In the genomic region with DNA sequence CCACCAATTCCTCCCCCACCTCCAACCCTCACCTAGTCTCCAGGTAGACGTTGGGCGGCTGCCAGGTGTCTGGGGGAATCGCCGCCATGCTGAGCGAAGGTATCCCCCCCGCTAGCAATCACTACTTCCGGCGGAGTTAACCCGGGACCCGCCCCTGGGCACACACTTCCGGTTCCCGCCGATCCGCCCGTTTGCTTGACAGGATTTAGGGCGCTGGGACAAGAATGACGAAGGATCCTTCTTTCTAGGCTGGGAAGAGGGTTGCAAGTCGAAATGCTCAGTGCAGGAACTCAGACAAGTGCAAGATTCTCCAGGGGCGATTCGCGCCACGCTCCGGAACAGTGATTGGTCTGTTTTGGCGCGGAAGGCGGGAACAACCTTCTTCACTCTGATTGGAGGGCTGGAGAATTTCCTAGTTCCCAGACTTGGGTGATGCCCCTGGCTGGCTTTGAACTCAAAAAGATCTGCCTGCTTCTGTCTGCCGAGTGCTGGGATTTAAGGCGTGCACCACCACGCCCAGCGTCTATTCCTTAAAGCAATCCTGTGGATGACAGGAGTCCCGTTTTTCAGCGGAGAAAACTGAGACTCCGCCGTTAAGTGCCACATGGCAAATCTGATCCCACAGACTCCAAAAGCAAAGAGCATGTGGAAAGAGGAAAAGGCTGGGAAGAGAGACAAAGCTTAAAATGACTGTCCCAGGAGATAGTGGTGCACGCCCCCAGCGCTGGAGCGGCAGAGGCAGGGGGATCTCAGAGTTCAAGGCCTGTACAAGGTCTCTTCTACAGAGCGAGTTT, we compare ENCODE assay signal across 8 mouse cellular contexts. TPM values are rescaled to one million over a fixed set of nuclear protein-coding genes. Genes with fewer than 3 reads are reported as not detected.
A peak's percentile ranks its signal among the peaks of the same experiment; 100 is the strongest.
DNase-seq lines count a peak whose midpoint lies in the region; ATAC-seq and TF ChIP-seq lines count a peak whose summit lies in the region.

Gene Ppil1, minus strand, starts transcription at position 347 of the 794 bp plus-strand sequence.

- peaks cover 19% of the 10 kb centered on the region for H3K4me1 ChIP-seq in forebrain, postnatal 0 days (ENCODE audit: insufficient read depth)
- H3K4me1 ChIP-seq in lung, postnatal 0 days (ENCODE audit: insufficient read depth, low read depth, low read length), result peaks cover 4% of the 10 kb centered on the region

- no peak; the same call in 1 of the 2 replicates for TF ChIP-seq EP300 in lung, postnatal 0 days (IDR thresholded peaks at IDR 0.05)

- H3K36me3 ChIP-seq in forebrain, postnatal 0 days (ENCODE audit: insufficient read depth), result no peaks in the 10 kb centered on the region; the same call in 1 of the 2 replicates
- H3K36me3 ChIP-seq in lung, postnatal 0 days (ENCODE audit: insufficient read depth, low read length), result no peaks in the 10 kb centered on the region

- peak within 1 kb of the TSS; percentile 62 for H3K4me2 ChIP-seq in forebrain, postnatal 0 days (ENCODE audit: low read depth)
- peak within 1 kb of the TSS; percentile 87 for H3K4me2 ChIP-seq in lung, postnatal 0 days (replicated peaks; ENCODE audit: low read depth, low read length)

- DNase-seq in MEL-GATA-1-ER (ENCODE audit: extremely low read depth, low read depth), result peak; percentile 80
- peak; percentile 81 to 87 for DNase-seq in cerebellum, adult 18-20 months
- peak; percentile 90 for DNase-seq in forebrain, postnatal 0 days
- DNase-seq in heart, postnatal 4 days, result peak; percentile 86
- peak; percentile 69 for DNase-seq in layer of hippocampus, adult 9-11 months
- peak; percentile 88 for DNase-seq in lung, postnatal 0 days (ENCODE audit: low spot score)
- DNase-seq in ovary, postnatal 14 days (ENCODE audit: low spot score), result peak; percentile 77
- DNase-seq in thymus, postnatal 14 days, result peak; percentile 87

- H3K27me3 ChIP-seq in forebrain, postnatal 0 days (ENCODE audit: insufficient read depth, low read length), result no peaks in the 10 kb centered on the region
- H3K27me3 ChIP-seq in lung, postnatal 0 days (replicated peaks; ENCODE audit: insufficient read depth, low read length), result no peaks in the 10 kb centered on the region

- WGBS in forebrain, postnatal 0 days, result 8% methylated on average over 38 of the region's 38 CpGs
- 6% methylated on average over 38 of the region's 38 CpGs for WGBS in lung, postnatal 0 days

- peak within 1 kb of the TSS; percentile 67 for H3K4me3 ChIP-seq in forebrain, postnatal 0 days (ENCODE audit: low read depth, low read length)
- H3K4me3 ChIP-seq in lung, postnatal 0 days (ENCODE audit: low read depth, low read length), result peak within 1 kb of the TSS; percentile 75

- H3K9me3 ChIP-seq in forebrain, postnatal 0 days (ENCODE audit: low read length), result no peaks in the 10 kb centered on the region
- no peaks in the 10 kb centered on the region for H3K9me3 ChIP-seq in lung, postnatal 0 days (ENCODE audit: low read length)

- TF ChIP-seq CTCF in forebrain, postnatal 0 days (IDR thresholded peaks at IDR 0.05; ENCODE audit: low read depth), result no peak
- TF ChIP-seq CTCF in lung, postnatal 0 days (IDR thresholded peaks at IDR 0.05), result no peak

- peak within 1 kb of the TSS; percentile 96 for H3K27ac ChIP-seq in forebrain, postnatal 0 days (ENCODE audit: low read depth, low read length)
- peak within 1 kb of the TSS; percentile 96 for H3K27ac ChIP-seq in lung, postnatal 0 days (ENCODE audit: low read length)

- peak; percentile 81 for ATAC-seq in forebrain, postnatal 0 days
- peak; percentile 52 for ATAC-seq in lung, postnatal 0 days

- H3K9ac ChIP-seq in forebrain, postnatal 0 days, result peak within 1 kb of the TSS; percentile 70
- peak within 1 kb of the TSS; percentile 75 for H3K9ac ChIP-seq in lung, postnatal 0 days (replicated peaks; ENCODE audit: low read depth)

RNA-seq across cellular contexts. Expression of gene Ppil1, which starts in this region (rescaled TPM):
- total RNA-seq in forebrain, postnatal 0 days (2014; rRNA removed), result 67.8 and 79.7 TPM in 2 replicates
- polyA plus RNA-seq in forebrain, postnatal 0 days (2015; fragmentation: Nextera tagmentation; extraction: Ambion mirVana), result 103 and 106 TPM in 2 replicates
- 10 to 100 TPM; 39.5 to 39.6 TPM for total RNA-seq in heart, postnatal 4 days (2021)
- 39.7 and 44.5 TPM in 2 replicates for polyA plus RNA-seq in lung, postnatal 0 days (2015; fragmentation: Nextera tagmentation; extraction: Ambion mirVana)

Comparison
In these comparisons a context has a peak if more than half of its experiments do, and no peak if none do; other contexts are left out.
1. Peak in every context shown above with its lines: DNase-seq, ATAC-seq, H3K4me3 ChIP-seq and H3K27ac ChIP-seq.